Comparison of ENCODE assay signal across 8 mouse cellular contexts in the genomic region with DNA sequence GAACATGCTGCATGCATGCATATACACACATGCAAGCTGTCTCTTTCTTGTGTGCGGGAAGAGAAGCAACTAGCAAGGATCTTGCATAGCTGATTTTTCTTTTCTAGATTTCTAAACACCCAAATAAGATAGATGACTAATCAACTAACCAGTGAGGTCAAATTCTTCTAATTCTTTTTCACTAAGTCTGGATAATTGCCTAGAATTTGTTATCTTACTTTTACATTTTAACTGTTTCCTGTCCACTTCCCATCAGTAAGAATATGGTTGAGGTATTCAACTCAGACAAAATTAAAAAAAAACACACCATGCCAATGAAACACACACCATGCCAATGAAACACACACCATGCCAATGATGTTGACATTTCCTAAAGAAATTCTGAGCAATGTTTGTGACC.
"Had no signal": no experiment of that assay in that cellular context is flagged by ENCODE, and none has a peak within 500 bp of the region (broad histone marks: within the 10 kb centered on the region; RNA-seq: fewer than 3 reads in every experiment).

No protein-coding gene starts in this region.

- H3K9ac ChIP-seq: limb, embryonic 15.5 days; liver, embryonic 12.5 days; midbrain, embryonic 15.5 days; neural tube, embryonic 12.5 days; stomach, embryonic 15.5 days had no signal

- H3K27ac ChIP-seq: left cerebral cortex, adult 2 months; limb, embryonic 15.5 days; liver, embryonic 12.5 days; midbrain, embryonic 15.5 days; neural tube, embryonic 12.5 days; stomach, embryonic 15.5 days had no signal

- H3K9me3 ChIP-seq: limb, embryonic 15.5 days; liver, embryonic 12.5 days; midbrain, embryonic 15.5 days; neural tube, embryonic 12.5 days; stomach, embryonic 15.5 days had no signal

- DNase-seq: kidney, adult 18-20 months; thymus, postnatal 36 days had no signal

- H3K36me3 ChIP-seq: limb, embryonic 15.5 days; liver, embryonic 12.5 days; midbrain, embryonic 15.5 days; neural tube, embryonic 12.5 days; stomach, embryonic 15.5 days had no signal

- H3K27me3 ChIP-seq: midbrain, embryonic 15.5 days; stomach, embryonic 15.5 days had no signal

- H3K4me2 ChIP-seq: limb, embryonic 15.5 days; liver, embryonic 12.5 days; stomach, embryonic 15.5 days had no signal

- H3K4me1 ChIP-seq: liver, embryonic 12.5 days had no signal

- H3K4me3 ChIP-seq: left cerebral cortex, adult 2 months; limb, embryonic 15.5 days; liver, embryonic 12.5 days; midbrain, embryonic 15.5 days; neural tube, embryonic 12.5 days; stomach, embryonic 15.5 days had no signal

- ATAC-seq: liver, embryonic 12.5 days; midbrain, embryonic 15.5 days had no signal
